ENCODE assay signal across 14 mouse cellular contexts in the genomic region with DNA sequence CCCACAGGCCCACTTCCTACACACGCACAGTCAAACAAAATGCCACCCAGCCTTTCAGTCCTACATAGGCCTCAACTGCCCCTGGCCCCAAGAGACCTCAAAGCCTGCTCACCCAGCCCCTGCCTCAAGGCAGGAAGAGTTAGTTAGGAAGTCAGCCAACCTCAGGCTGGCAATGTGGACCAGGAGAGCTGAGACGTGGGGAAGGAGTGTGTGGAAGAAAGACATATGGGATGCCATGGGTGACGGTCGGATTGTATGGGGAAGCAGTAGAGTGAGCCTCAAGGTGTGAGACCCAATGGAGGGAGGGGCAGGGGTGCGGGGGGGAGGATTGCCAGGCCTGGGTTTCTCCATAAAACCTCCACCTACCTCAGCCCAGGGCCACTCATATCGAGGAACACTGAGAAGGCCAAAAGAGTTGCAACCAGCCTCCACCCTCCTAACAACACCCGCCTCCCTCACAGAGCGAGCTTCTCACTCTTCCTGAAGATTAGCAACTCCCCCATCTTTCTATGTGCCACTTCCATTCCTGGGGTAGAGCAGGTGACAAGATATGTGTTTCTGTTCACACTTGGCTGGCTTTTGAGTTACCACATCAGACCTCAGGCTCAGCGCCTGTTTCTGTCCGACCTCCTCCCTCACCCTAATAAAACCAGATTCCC. TPM values are rescaled to one million over a fixed set of nuclear protein-coding genes. Genes with fewer than 3 reads are reported as not detected.
DNase-seq lines count a peak whose midpoint lies in the region; ATAC-seq lines count a peak whose summit lies in the region.
"Had no signal": no experiment of that assay in that cellular context is flagged by ENCODE, and none has a peak within 500 bp of the region (broad histone marks: within the 10 kb centered on the region; RNA-seq: fewer than 3 reads in every experiment).

No protein-coding gene starts in this region.

- peaks cover 58% of the 10 kb centered on the region for H3K36me3 ChIP-seq in midbrain, embryonic 10.5 days
- no peaks in the 10 kb centered on the region for H3K36me3 ChIP-seq in midbrain, embryonic 15.5 days (replicated peaks)
- no peaks in the 10 kb centered on the region for H3K36me3 ChIP-seq in hindbrain, embryonic 16.5 days (ENCODE audit: control insufficient read depth, insufficient read depth, low read length)

- peak overlapping the region; percentile 29; the same call in 1 of the 2 replicates for H3K4me3 ChIP-seq in midbrain, embryonic 10.5 days
- H3K4me3 ChIP-seq in midbrain, embryonic 15.5 days, result no peak overlapping the region
- no peak overlapping the region for H3K4me3 ChIP-seq in hindbrain, embryonic 16.5 days (ENCODE audit: low read length)
- H3K4me3 ChIP-seq: erythroblast, embryonic 14.5 days had no signal

- peak; percentile 84 for DNase-seq in heart, adult 11 months
- no peak for DNase-seq in heart, adult 9 months (ENCODE audit: low spot score in 2 of 2)
- peak; percentile 11 for DNase-seq in midbrain, embryonic 10.5 days (ENCODE audit: low spot score)
- peak; percentile 46 for DNase-seq in telencephalon, adult 2 months (ENCODE audit: low read depth, low spot score)
- no peak for DNase-seq in lung, postnatal 14 days
- no peak for DNase-seq in gastrocnemius, postnatal 14 days
- DNase-seq: cerebellum, postnatal 14 days; heart, adult 18-20 months; lung, postnatal 36 days had no signal

- intact Hi-C loops in gastrocnemius, postnatal 14 days (cut with DNase I; ENCODE audit: low total_unique reads), result no loop called here

- ATAC-seq in midbrain, embryonic 15.5 days (replicated peaks), result no peak
- no peak for ATAC-seq in hindbrain, embryonic 16.5 days
- ATAC-seq: activated CD4-positive, CD25-positive, alpha-beta regulatory T cell, adult 4 months had no signal

- no peak overlapping the region for H3K9ac ChIP-seq in midbrain, embryonic 15.5 days
- H3K9ac ChIP-seq in hindbrain, embryonic 16.5 days (ENCODE audit: low read depth, low read length), result no peak overlapping the region; the same call in 1 of the 2 replicates

- peaks cover 100% of the 10 kb centered on the region for H3K4me1 ChIP-seq in midbrain, embryonic 10.5 days
- peaks cover 95% of the 10 kb centered on the region for H3K4me1 ChIP-seq in midbrain, embryonic 15.5 days
- peaks cover 84% of the 10 kb centered on the region for H3K4me1 ChIP-seq in hindbrain, embryonic 16.5 days (ENCODE audit: control insufficient read depth, insufficient read depth, low read depth, low read length)

- WGBS in midbrain, embryonic 10.5 days, result 76% methylated on average over 10 of the region's 10 CpGs
- WGBS in midbrain, embryonic 15.5 days, result 62% methylated on average over 10 of the region's 10 CpGs
- 53% methylated on average over 10 of the region's 10 CpGs for WGBS in hindbrain, embryonic 16.5 days

- peak overlapping the region; percentile 95 for H3K27ac ChIP-seq in midbrain, embryonic 10.5 days (replicated peaks)
- no peak overlapping the region for H3K27ac ChIP-seq in midbrain, embryonic 15.5 days
- peak overlapping the region; percentile 21; the same call in 1 of the 2 replicates for H3K27ac ChIP-seq in hindbrain, embryonic 16.5 days (ENCODE audit: low read depth, low read length)

- H3K9me3 ChIP-seq in midbrain, embryonic 10.5 days (replicated peaks), result no peaks in the 10 kb centered on the region
- no peaks in the 10 kb centered on the region for H3K9me3 ChIP-seq in midbrain, embryonic 15.5 days
- no peaks in the 10 kb centered on the region for H3K9me3 ChIP-seq in hindbrain, embryonic 16.5 days (ENCODE audit: control insufficient read depth, low read length)

- H3K27me3 ChIP-seq in midbrain, embryonic 10.5 days (ENCODE audit: low read depth, poor library complexity, severe bottlenecking), result no peaks in the 10 kb centered on the region
- H3K27me3 ChIP-seq in midbrain, embryonic 15.5 days (replicated peaks), result no peaks in the 10 kb centered on the region
- H3K27me3 ChIP-seq in hindbrain, embryonic 16.5 days (replicated peaks; ENCODE audit: control insufficient read depth, insufficient read depth, low read length), result no peaks in the 10 kb centered on the region

- no peak overlapping the region for H3K4me2 ChIP-seq in midbrain, embryonic 15.5 days
- H3K4me2 ChIP-seq in hindbrain, embryonic 16.5 days (ENCODE audit: low read length), result no peak overlapping the region

RNA-seq across cellular contexts. Expression of a gene that starts 8.3 kb away (rescaled TPM):
- 49.1 and 55.4 TPM in 2 replicates for polyA plus RNA-seq in midbrain, embryonic 10.5 days (2016; fragmentation: Nextera tagmentation; extraction: Ambion mirVana)
- polyA plus RNA-seq in midbrain, embryonic 15.5 days (2015; fragmentation: Nextera tagmentation; extraction: Ambion mirVana), result 48.0 and 49.6 TPM in 2 replicates
- 39.9 and 50.1 TPM in 2 replicates for polyA plus RNA-seq in hindbrain, embryonic 16.5 days (2015; fragmentation: Nextera tagmentation; extraction: Ambion mirVana)
- 1 to 10 TPM; 1.9 to 2.6 TPM for total RNA-seq in gastrocnemius, postnatal 14 days (2021)

RNA-seq across cellular contexts. Expression of a gene that starts 37.4 kb away (rescaled TPM):
- 5.5 and 6.9 TPM in 2 replicates for polyA plus RNA-seq in midbrain, embryonic 10.5 days (2016; fragmentation: Nextera tagmentation; extraction: Ambion mirVana)
- polyA plus RNA-seq in midbrain, embryonic 15.5 days (2015; fragmentation: Nextera tagmentation; extraction: Ambion mirVana), result 2.0 and 2.5 TPM in 2 replicates
- 2.6 and 3.2 TPM in 2 replicates for polyA plus RNA-seq in hindbrain, embryonic 16.5 days (2015; fragmentation: Nextera tagmentation; extraction: Ambion mirVana)
- total RNA-seq in gastrocnemius, postnatal 14 days (2021), result not detected
- total RNA-seq: heart, adult 18-20 months; MEL had no signal
- polyA plus RNA-seq: activated CD4-positive, CD25-positive, alpha-beta regulatory T cell, adult 4 months; erythroblast, embryonic 14.5 days had no signal

Comparison
In these comparisons a context has a peak if more than half of its experiments do, and no peak if none do; other contexts are left out.
1. DNase-seq: peak in heart, adult 11 months (single experiment), midbrain, embryonic 10.5 days (single experiment) and telencephalon, adult 2 months (single experiment); none in heart, adult 9 months (0 of 2), lung, postnatal 14 days (single experiment) and gastrocnemius, postnatal 14 days (single experiment).